Mouse (Mus musculus) myocyte (in vitro differentiated cells): Measurements from ENCODE around the gene Gm37240.

Experiments used
- E2F4 ChIP-seq: IDR thresholded peaks from one replicate; pipeline ENCODE4 v1.6.1; 2011; ENCODE audit warnings: mild to moderate bottlenecking, control low read depth, moderate library complexity; ENCODE audit not compliant: insufficient read depth
- MAX ChIP-seq: IDR thresholded peaks from one replicate; pipeline ENCODE4 v1.6.1; 2011; ENCODE audit warnings: low read depth, mild to moderate bottlenecking, control low read depth
- POLR2A ChIP-seq: IDR thresholded peaks from one replicate; pipeline ENCODE4 v1.6.1; 2011; ENCODE audit warnings: low read depth, mild to moderate bottlenecking, control low read depth, moderate library complexity; ENCODE audit not compliant: insufficient read length

- TF ChIP-seq POLR2A (no peak), E2F4 (no peak), MAX (no peak)
These were observed 1070.4 kb downstream of the Gm37240 start for GRCm38 (mm10) chr3:84816951-84817350.
